Mouse (Mus musculus): ENCODE data around the gene Flywch1. TPM values are rescaled to one million over a fixed set of nuclear protein-coding genes. Genes with fewer than 3 reads are reported as not detected.

Flywch1 gene
- polyA plus RNA-seq, 1 experiment from 2014 or later = 165 TPM

GRCm38 (mm10) chr17:23725477-23725876, 45.9 kb downstream of the Flywch1 start:
- WGBS = 71% methylated on average over 4 of the region's 4 CpGs
- Histone ChIP-seq H3K4me2 (peak overlapping the region; percentile 90), H3K27me3 (peaks cover 2% of the 10 kb centered on the region; the same call in 1 of the 2 replicates), H3K4me3 (peak overlapping the region; percentile 89), H3K9ac (peak overlapping the region; percentile 81), H3K4me1 (peaks cover 15% of the 10 kb centered on the region), H3K27ac (no peak overlapping the region), H3K9me3 (replicated peaks) (no peaks in the 10 kb centered on the region), H3K36me3 (ENCODE audit: poor library complexity, severe bottlenecking) (no peaks in the 10 kb centered on the region)
- ATAC-seq = no peak

- no peak within 1 kb of the TSS for H3K4me2 ChIP-seq
- ATAC-seq = no peak
- H3K9ac ChIP-seq = peak within 1 kb of the TSS; percentile 12; the same call in 1 of the 2 replicates
- no peak within 1 kb of the TSS for H3K27ac ChIP-seq
- H3K4me1 ChIP-seq = peaks cover 15% of the 10 kb centered on the region
- no peak within 1 kb of the TSS for H3K4me3 ChIP-seq
- H3K36me3 ChIP-seq (ENCODE audit: poor library complexity, severe bottlenecking) = no peaks in the 10 kb centered on the region
- H3K9me3 ChIP-seq (replicated peaks) = no peaks in the 10 kb centered on the region
- H3K27me3 ChIP-seq = peaks cover 3% of the 10 kb centered on the region; the same call in 1 of the 2 replicates
- WGBS = 69% methylated on average over 7 of the region's 7 CpGs
Observed at GRCm38 (mm10) chr17:23722376-23723125, 48.9 kb downstream of the Flywch1 start, which contains the start of gene 1520401A03Rik. TSS of gene 1520401A03Rik (minus strand) at chr17:23722783.

- Histone ChIP-seq H3K27ac (no peak overlapping the region), H3K36me3 (ENCODE audit: poor library complexity, severe bottlenecking) (no peaks in the 10 kb centered on the region), H3K4me1 (peaks cover 8% of the 10 kb centered on the region; the same call in 1 of the 2 replicates), H3K4me3 (no peak overlapping the region), H3K4me2 (no peak overlapping the region), H3K27me3 (peaks cover 3% of the 10 kb centered on the region; the same call in 1 of the 2 replicates), H3K9me3 (replicated peaks) (no peaks in the 10 kb centered on the region), H3K9ac (0 out of 2 replicates have a peak overlapping the region, but pooled peaks have one; percentile 12)
- no peak for ATAC-seq
- 82% methylated on average over 2 of the region's 2 CpGs for WGBS
Observed at GRCm38 (mm10) chr17:23721886-23722285, 49.5 kb downstream of the Flywch1 start.

GRCm38 (mm10) chr17:23719455-23719854, 51.9 kb downstream of the Flywch1 start:
- Histone ChIP-seq H3K27me3 (peaks cover 3% of the 10 kb centered on the region; the same call in 1 of the 2 replicates), H3K9ac (no peak overlapping the region), H3K4me2 (no peak overlapping the region), H3K4me3 (no peak overlapping the region), H3K4me1 (no peaks in the 10 kb centered on the region), H3K9me3 (replicated peaks) (no peaks in the 10 kb centered on the region), H3K36me3 (ENCODE audit: poor library complexity, severe bottlenecking) (no peaks in the 10 kb centered on the region), H3K27ac (no peak overlapping the region)
- WGBS = 20% methylated on average over 1 of the region's 1 CpGs
- no peak for ATAC-seq

- Histone ChIP-seq H3K4me1 (no peaks in the 10 kb centered on the region), H3K9me3 (replicated peaks) (no peaks in the 10 kb centered on the region)
- no peak for ATAC-seq
Observed at GRCm38 (mm10) chr17:23717003-23717402, 54.4 kb downstream of the Flywch1 start.

GRCm38 (mm10) chr17:23706212-23706611, 65.2 kb downstream of the Flywch1 start:
- no peak overlapping the region for H3K9ac ChIP-seq
- no peak overlapping the region for H3K4me3 ChIP-seq
- no peaks in the 10 kb centered on the region for H3K4me1 ChIP-seq
- no peaks in the 10 kb centered on the region for H3K36me3 ChIP-seq (ENCODE audit: poor library complexity, severe bottlenecking)
- 0% methylated on average over 3 of the region's 3 CpGs for WGBS
- ATAC-seq = peak; percentile 51; the same call in 1 of the 2 replicates
- H3K27ac ChIP-seq = no peak overlapping the region
- H3K9me3 ChIP-seq (replicated peaks) = no peaks in the 10 kb centered on the region
- H3K4me2 ChIP-seq = no peak overlapping the region
- peaks cover 22% of the 10 kb centered on the region; the same call in 1 of the 2 replicates for H3K27me3 ChIP-seq

More at GRCm38 (mm10) chr17:23717003-23717402, 54.4 kb downstream of the Flywch1 start:
- no peak overlapping the region for H3K4me3 ChIP-seq
- no peaks in the 10 kb centered on the region for H3K36me3 ChIP-seq (ENCODE audit: poor library complexity, severe bottlenecking)
- no peak overlapping the region for H3K9ac ChIP-seq
- 56% methylated on average over 2 of the region's 2 CpGs for WGBS
- peaks cover 3% of the 10 kb centered on the region; the same call in 1 of the 2 replicates for H3K27me3 ChIP-seq
- no peak overlapping the region for H3K4me2 ChIP-seq
- H3K27ac ChIP-seq = no peak overlapping the region

- Histone ChIP-seq H3K9me3 (replicated peaks) (no peaks in the 10 kb centered on the region), H3K27ac (no peak overlapping the region), H3K36me3 (ENCODE audit: poor library complexity, severe bottlenecking) (no peaks in the 10 kb centered on the region), H3K9ac (no peak overlapping the region), H3K4me1 (no peaks in the 10 kb centered on the region), H3K27me3 (peaks cover 28% of the 10 kb centered on the region), H3K4me3 (no peak overlapping the region), H3K4me2 (no peak overlapping the region)
- ATAC-seq = 0 out of 2 replicates have a peak, but pooled peaks have one; percentile 16
- WGBS = 78% methylated on average over 7 of the region's 7 CpGs
Observed at GRCm38 (mm10) chr17:23705525-23706104, 65.8 kb downstream of the Flywch1 start.

GRCm38 (mm10) chr17:23704741-23705140, 66.7 kb downstream of the Flywch1 start:
- Histone ChIP-seq H3K36me3 (ENCODE audit: poor library complexity, severe bottlenecking) (no peaks in the 10 kb centered on the region), H3K27me3 (peaks cover 36% of the 10 kb centered on the region), H3K4me1 (no peaks in the 10 kb centered on the region), H3K4me2 (no peak overlapping the region), H3K27ac (no peak overlapping the region), H3K9ac (no peak overlapping the region), H3K4me3 (no peak overlapping the region), H3K9me3 (replicated peaks) (no peaks in the 10 kb centered on the region)
- ATAC-seq = no peak
- 60% methylated on average over 7 of the region's 7 CpGs for WGBS

GRCm38 (mm10) chr17:23703301-23703700, 68.1 kb downstream of the Flywch1 start:
- Histone ChIP-seq H3K4me1 (peaks cover 6% of the 10 kb centered on the region), H3K4me2 (no peak overlapping the region), H3K27me3 (peaks cover 51% of the 10 kb centered on the region), H3K9me3 (replicated peaks) (no peaks in the 10 kb centered on the region), H3K36me3 (ENCODE audit: poor library complexity, severe bottlenecking) (no peaks in the 10 kb centered on the region), H3K4me3 (no peak overlapping the region), H3K9ac (no peak overlapping the region), H3K27ac (no peak overlapping the region)
- ATAC-seq = no peak
- WGBS = 83% methylated on average over 9 of the region's 9 CpGs

Other genes with a start within 250 kb of the Flywch1 start
- 20.7 and 22.4 TPM in 2 replicates for gene Zfp213, start 207.4 kb downstream of the Flywch1 start, polyA plus RNA-seq (2015; fragmentation: Nextera tagmentation; extraction: Ambion mirVana)
- gene Zfp13, start 172.1 kb downstream of the Flywch1 start, polyA plus RNA-seq (2015; fragmentation: Nextera tagmentation; extraction: Ambion mirVana) = 21.2 and 26.8 TPM in 2 replicates
- gene Zscan10, start 170.7 kb downstream of the Flywch1 start, polyA plus RNA-seq (2015; fragmentation: Nextera tagmentation; extraction: Ambion mirVana) = 0.24 TPM in 1 of 2 replicates, not detected in the other
- 0.81 and 0.87 TPM in 2 replicates for gene Mmp25, start 126.3 kb downstream of the Flywch1 start, polyA plus RNA-seq (2015; fragmentation: Nextera tagmentation; extraction: Ambion mirVana)
- gene Bicdl2, start 111.1 kb downstream of the Flywch1 start, polyA plus RNA-seq (2015; fragmentation: Nextera tagmentation; extraction: Ambion mirVana) = 0.14 and 0.35 TPM in 2 replicates
- gene Hcfc1r1, start 98.0 kb downstream of the Flywch1 start, polyA plus RNA-seq (2015; fragmentation: Nextera tagmentation; extraction: Ambion mirVana) = 56.8 and 60.3 TPM in 2 replicates
- 45.3 and 47.4 TPM in 2 replicates for gene Thoc6, start 97.7 kb downstream of the Flywch1 start, polyA plus RNA-seq (2015; fragmentation: Nextera tagmentation; extraction: Ambion mirVana)
- gene Tnfrsf12a, start 94.1 kb downstream of the Flywch1 start, polyA plus RNA-seq (2015; fragmentation: Nextera tagmentation; extraction: Ambion mirVana) = 3.8 and 5.5 TPM in 2 replicates
- gene Cldn6, start 92.4 kb downstream of the Flywch1 start, polyA plus RNA-seq (2015; fragmentation: Nextera tagmentation; extraction: Ambion mirVana) = 0.30 and 0.50 TPM in 2 replicates
- gene Cldn9, start 87.6 kb downstream of the Flywch1 start, polyA plus RNA-seq (2015; fragmentation: Nextera tagmentation; extraction: Ambion mirVana) = 2.0 and 3.3 TPM in 2 replicates
- gene 1520401A03Rik, start 48.8 kb downstream of the Flywch1 start, polyA plus RNA-seq (2015; fragmentation: Nextera tagmentation; extraction: Ambion mirVana) = not detected in 2 replicates
- gene Pkmyt1, start 45.3 kb downstream of the Flywch1 start, polyA plus RNA-seq (2015; fragmentation: Nextera tagmentation; extraction: Ambion mirVana) = 36.7 and 41.0 TPM in 2 replicates
- gene Paqr4, start 30.7 kb downstream of the Flywch1 start, polyA plus RNA-seq (2015; fragmentation: Nextera tagmentation; extraction: Ambion mirVana) = 29.8 and 32.7 TPM in 2 replicates
- 0.24 and 0.37 TPM in 2 replicates for gene Kremen2, start 25.8 kb downstream of the Flywch1 start, polyA plus RNA-seq (2015; fragmentation: Nextera tagmentation; extraction: Ambion mirVana)
- gene Flywch2, start 14.5 kb upstream of the Flywch1 start, polyA plus RNA-seq (2015; fragmentation: Nextera tagmentation; extraction: Ambion mirVana) = 34.3 and 40.1 TPM in 2 replicates
- gene Srrm2, start 18.9 kb upstream of the Flywch1 start, polyA plus RNA-seq (2015; fragmentation: Nextera tagmentation; extraction: Ambion mirVana) = 605 and 611 TPM in 2 replicates
- gene Elob, start 57.5 kb upstream of the Flywch1 start, polyA plus RNA-seq (2015; fragmentation: Nextera tagmentation; extraction: Ambion mirVana) = 1,249 and 1,327 TPM in 2 replicates
- gene Prss33, start 64.5 kb upstream of the Flywch1 start, polyA plus RNA-seq (2015; fragmentation: Nextera tagmentation; extraction: Ambion mirVana) = not detected in 2 replicates
- not detected in 2 replicates for gene Prss32, start 72.3 kb upstream of the Flywch1 start, polyA plus RNA-seq (2015; fragmentation: Nextera tagmentation; extraction: Ambion mirVana)
- gene Prss41, start 72.6 kb upstream of the Flywch1 start, polyA plus RNA-seq (2015; fragmentation: Nextera tagmentation; extraction: Ambion mirVana) = 1.2 and 1.3 TPM in 2 replicates
- not detected in 2 replicates for gene Prss21, start 96.5 kb upstream of the Flywch1 start, polyA plus RNA-seq (2015; fragmentation: Nextera tagmentation; extraction: Ambion mirVana)
- gene Dcpp1, start 109.3 kb upstream of the Flywch1 start, polyA plus RNA-seq (2015; fragmentation: Nextera tagmentation; extraction: Ambion mirVana) = not detected in 2 replicates
- gene Dcpp2, start 109.3 kb upstream of the Flywch1 start, polyA plus RNA-seq (2015; fragmentation: Nextera tagmentation; extraction: Ambion mirVana) = not detected in 2 replicates
- not detected in 2 replicates for gene Dcpp3, start 145.9 kb upstream of the Flywch1 start, polyA plus RNA-seq (2015; fragmentation: Nextera tagmentation; extraction: Ambion mirVana)
- not detected in 2 replicates for gene Sbp, start 170.1 kb upstream of the Flywch1 start, polyA plus RNA-seq (2015; fragmentation: Nextera tagmentation; extraction: Ambion mirVana)
- gene Sbpl, start 183.7 kb upstream of the Flywch1 start, polyA plus RNA-seq (2015; fragmentation: Nextera tagmentation; extraction: Ambion mirVana) = not detected in 2 replicates
- not detected in 2 replicates for gene Prss30, start 209.0 kb upstream of the Flywch1 start, polyA plus RNA-seq (2015; fragmentation: Nextera tagmentation; extraction: Ambion mirVana)
- gene Prss22, start 226.5 kb upstream of the Flywch1 start, polyA plus RNA-seq (2015; fragmentation: Nextera tagmentation; extraction: Ambion mirVana) = not detected in 2 replicates

All from forebrain, embryonic 13.5 days (tissue).